Mouse (Mus musculus) erythroblast, embryonic 14.5 days (primary cell): ENCODE data around the gene Thrap3.

ENCODE experiments used
- GATA1 ChIP-seq: IDR thresholded peaks from 2 replicates; pipeline ENCODE4 v1.6.1; 2012; ENCODE audit warnings: low read length, inconsistent platforms, mixed read lengths
- TAL1 ChIP-seq: IDR thresholded peaks from 3 replicates; pipeline ENCODE4 v1.6.1; 2012; ENCODE audit warnings: low read length, inconsistent platforms, mixed read lengths

- TF ChIP-seq TAL1 (no peak), GATA1 (no peak)
Measured at GRCm38 (mm10) chr4:126190636-126191035, 11.9 kb downstream of the Thrap3 start.
